Comparison of ENCODE assay signal across 18 mouse cellular contexts in the genomic region with DNA sequence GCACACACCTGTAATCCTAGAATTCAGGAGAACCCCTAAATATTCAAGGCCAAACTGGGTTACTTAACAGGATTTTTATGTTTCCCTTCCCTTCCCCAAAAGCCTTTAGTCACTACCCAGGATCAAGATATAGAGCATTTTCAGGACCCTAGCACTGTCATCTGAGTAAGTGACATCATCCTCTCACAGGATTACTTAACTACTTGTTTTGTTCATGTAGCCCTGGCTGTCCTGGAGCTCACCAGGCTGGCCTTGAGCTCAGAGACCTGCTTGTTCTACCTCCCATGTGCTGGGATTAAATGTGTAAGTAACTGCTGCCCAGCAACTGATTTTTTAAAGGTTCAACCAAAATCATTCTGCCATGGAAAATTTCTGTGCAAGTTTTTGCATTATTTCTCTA.
"Had no signal": no experiment of that assay in that cellular context is flagged by ENCODE, and none has a peak within 500 bp of the region (broad histone marks: within the 10 kb centered on the region; RNA-seq: fewer than 3 reads in every experiment).

No protein-coding gene starts in this region.

- DNase-seq: lung, embryonic 14.5 days; lung, postnatal 10 days; lung, postnatal 4 days; midbrain, embryonic 14.5 days; retina, postnatal 1 day; right cerebral cortex, adult 18-20 months; right cerebral cortex, postnatal 25 days; right cerebral cortex, postnatal 4 days; spleen, adult 18-20 months; thymus, adult 18-20 months; thymus, postnatal 14 days; thymus, postnatal 36 days had no signal

- H3K4me1 ChIP-seq: midbrain, embryonic 10.5 days; midbrain, embryonic 12.5 days; neural tube, embryonic 13.5 days; neural tube, embryonic 15.5 days had no signal

- H3K27ac ChIP-seq: midbrain, embryonic 10.5 days; midbrain, embryonic 12.5 days; neural tube, embryonic 13.5 days; neural tube, embryonic 15.5 days had no signal

- H3K4me3 ChIP-seq: midbrain, embryonic 10.5 days; midbrain, embryonic 12.5 days; myocyte; neural tube, embryonic 13.5 days; neural tube, embryonic 15.5 days had no signal

- ATAC-seq: midbrain, embryonic 16.5 days had no signal

- H3K9me3 ChIP-seq: midbrain, embryonic 10.5 days; midbrain, embryonic 12.5 days; neural tube, embryonic 13.5 days; neural tube, embryonic 15.5 days had no signal

- H3K9ac ChIP-seq: lung, embryonic 14.5 days; midbrain, embryonic 12.5 days; neural tube, embryonic 13.5 days; neural tube, embryonic 15.5 days had no signal

- H3K4me2 ChIP-seq: lung, embryonic 14.5 days; midbrain, embryonic 12.5 days; neural tube, embryonic 13.5 days; neural tube, embryonic 15.5 days had no signal
